Mouse (Mus musculus) heart, embryonic 14.5 days (tissue): ENCODE results near the gene 5730522E02Rik. TPM values are rescaled to one million over a fixed set of nuclear protein-coding genes. Genes with fewer than 3 reads are reported as not detected.

Source experiments
- ATAC-seq: fragments of 200-750 bp; cut with Nextera tagmentation; 2 replicates; pipeline ENCODE4 v1.8.0; 2017; ENCODE audit warnings: low read depth, moderate TSS enrichment; ENCODE audit not compliant: insufficient number of reproducible peaks, insufficient read depth, low FRiP score
- H3K27ac ChIP-seq, 2 experiments: fragments of 200-500 bp in 1 of 2; fragments of 300-500 bp in 1 of 2; sonication (generic) in 1 of 2; replicated peaks in 1 of 2; 2 replicates each; pipeline ENCODE4 v1.5.1; 2012 to 2014; ENCODE audit warnings: low read depth in 2 of 2, low read length in 2 of 2, control low read depth in 1 of 2, mild to moderate bottlenecking in 1 of 2, mixed read lengths in 1 of 2; ENCODE audit not compliant: control insufficient read depth in 1 of 2, insufficient read depth in 1 of 2
- H3K27me3 ChIP-seq: fragments of 300-500 bp; sonication (generic); 2 replicates; pipeline ENCODE4 v1.6.1; 2014; ENCODE audit warnings: mild to moderate bottlenecking, low read length, control low read depth; ENCODE audit not compliant: control insufficient read depth, insufficient read depth
- H3K36me3 ChIP-seq: fragments of 300-500 bp; sonication (generic); 2 replicates; pipeline ENCODE4 v1.6.1; 2014; ENCODE audit warnings: mild to moderate bottlenecking, control low read depth, low read length, mixed read lengths; ENCODE audit not compliant: control insufficient read depth, insufficient read depth
- H3K4me1 ChIP-seq, 2 experiments: fragments of 200-500 bp in 1 of 2; fragments of 300-500 bp in 1 of 2; sonication (generic) in 1 of 2; 2 replicates each; pipeline ENCODE4 v1.6.1; 2012 to 2014; ENCODE audit warnings: low read length in 2 of 2, control low read depth in 1 of 2, mixed read lengths in 1 of 2; ENCODE audit not compliant: control insufficient read depth in 2 of 2, insufficient read depth in 2 of 2
- H3K4me2 ChIP-seq: fragments of 300-500 bp; sonication (generic); 2 replicates; pipeline ENCODE4 v1.6.1; 2014; ENCODE audit warnings: mild to moderate bottlenecking, low read length
- H3K4me3 ChIP-seq, 2 experiments: fragments of 200-500 bp in 1 of 2; fragments of 300-500 bp in 1 of 2; sonication (generic) in 1 of 2; 2 replicates each; pipeline ENCODE4 v1.5.1; 2012 to 2014; ENCODE audit warnings: low read length in 2 of 2, mild to moderate bottlenecking in 2 of 2, control low read depth in 1 of 2, low read depth in 1 of 2, moderate library complexity in 1 of 2; ENCODE audit not compliant: control insufficient read depth in 1 of 2, insufficient read depth in 1 of 2
- H3K9ac ChIP-seq: fragments of 300-500 bp; sonication (generic); 2 replicates; pipeline ENCODE4 v1.6.1; 2014; ENCODE audit warnings: mild to moderate bottlenecking, low read length
- H3K9me3 ChIP-seq: fragments of 300-500 bp; sonication (generic); 2 replicates; pipeline ENCODE4 v1.6.1; 2016; ENCODE audit warnings: low read length, control low read depth; ENCODE audit not compliant: control insufficient read depth
- WGBS: fragments of 180-500 bp; shearing (Covaris S2); extraction: QIAGEN DNeasy Blood & Tissue Kit; methylation state at CpG from one replicate; pipeline ENCODE4 v1.1.7; 2014; 5-methylcytosine and 5-hydroxymethylcytosine counted together
- polyA plus RNA-seq: library from polyadenylated mRNA; unstranded; fragments of >200 nt; fragmentation: Nextera tagmentation; extraction: Ambion mirVana; gene quantifications from 2 replicates; pipeline ENCODE4 v1.2.1, GENCODE M21; 2014

5730522E02Rik gene
- polyA plus RNA-seq, 1 experiment from 2014 or later: 0.77 TPM

GRCm38 (mm10) chr11:25893906-25894305 is 316.7 kb downstream of the 5730522E02Rik start:
- no peak overlapping the region for H3K4me3 ChIP-seq
- 93% methylated on average over 3 of the region's 3 CpGs for WGBS
- no peaks in the 10 kb centered on the region for H3K27me3 ChIP-seq
- no peaks in the 10 kb centered on the region for H3K36me3 ChIP-seq
- H3K27ac ChIP-seq: no peak overlapping the region
- ATAC-seq: no peak
- no peaks in the 10 kb centered on the region for H3K9me3 ChIP-seq
- no peak overlapping the region for H3K9ac ChIP-seq
- no peak overlapping the region for H3K4me2 ChIP-seq
- H3K4me1 ChIP-seq: no peaks in the 10 kb centered on the region

DNA sequence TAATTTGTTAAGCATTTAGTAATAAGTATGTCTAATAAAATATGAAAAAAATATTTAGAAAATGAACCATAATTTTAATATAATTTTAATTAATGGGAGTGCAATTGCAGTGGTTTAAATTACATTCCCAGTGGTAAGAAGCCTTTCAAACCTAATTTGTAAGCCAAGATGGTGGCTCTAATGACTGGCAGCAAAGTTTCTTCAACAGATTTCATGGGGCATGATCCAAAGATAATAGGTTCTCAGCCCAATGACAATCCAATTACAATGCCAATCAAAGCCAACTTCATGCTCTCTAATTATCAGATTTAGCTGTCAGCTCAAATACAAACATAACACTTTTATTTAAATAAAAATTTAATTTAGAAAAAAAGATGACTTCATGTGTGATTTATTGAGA is 337.6 kb downstream of the 5730522E02Rik start:
- Histone ChIP-seq H3K4me1 (no peaks in the 10 kb centered on the region), H3K4me2 (no peak overlapping the region), H3K27me3 (no peaks in the 10 kb centered on the region), H3K27ac (no peak overlapping the region), H3K9ac (no peak overlapping the region), H3K36me3 (no peaks in the 10 kb centered on the region), H3K9me3 (no peaks in the 10 kb centered on the region), H3K4me3 (no peak overlapping the region)
- no peak for ATAC-seq

- no peak overlapping the region for H3K9ac ChIP-seq
- WGBS: 60% methylated on average over 4 of the region's 4 CpGs
Observed at GRCm38 (mm10) chr11:25872317-25872716, 338.2 kb downstream of the 5730522E02Rik start.

GRCm38 (mm10) chr11:25866292-25866691 is 344.3 kb downstream of the 5730522E02Rik start:
- H3K4me1 ChIP-seq: no peaks in the 10 kb centered on the region
- ATAC-seq: no peak
- no peak overlapping the region for H3K4me3 ChIP-seq
- no peaks in the 10 kb centered on the region for H3K27me3 ChIP-seq
- no peaks in the 10 kb centered on the region for H3K36me3 ChIP-seq
- 66% methylated on average over 2 of the region's 2 CpGs for WGBS
- no peaks in the 10 kb centered on the region for H3K9me3 ChIP-seq
- no peak overlapping the region for H3K9ac ChIP-seq
- H3K4me2 ChIP-seq: no peak overlapping the region
- H3K27ac ChIP-seq: no peak overlapping the region

More at GRCm38 (mm10) chr11:25872317-25872716, 338.2 kb downstream of the 5730522E02Rik start:
- Histone ChIP-seq H3K4me2 (no peak overlapping the region), H3K9me3 (no peaks in the 10 kb centered on the region), H3K4me1 (no peaks in the 10 kb centered on the region), H3K4me3 (no peak overlapping the region), H3K27ac (no peak overlapping the region), H3K36me3 (no peaks in the 10 kb centered on the region), H3K27me3 (no peaks in the 10 kb centered on the region)
- ATAC-seq: no peak

GRCm38 (mm10) chr11:25862686-25863085 is 347.9 kb downstream of the 5730522E02Rik start:
- Histone ChIP-seq H3K27me3 (no peaks in the 10 kb centered on the region), H3K4me2 (peak overlapping the region; percentile 46), H3K9ac (no peak overlapping the region), H3K27ac (no peak overlapping the region), H3K4me3 (no peak overlapping the region), H3K4me1 (no peaks in the 10 kb centered on the region), H3K9me3 (no peaks in the 10 kb centered on the region), H3K36me3 (no peaks in the 10 kb centered on the region)
- no peak for ATAC-seq
- 12% methylated on average over 9 of the region's 9 CpGs for WGBS

DNA sequence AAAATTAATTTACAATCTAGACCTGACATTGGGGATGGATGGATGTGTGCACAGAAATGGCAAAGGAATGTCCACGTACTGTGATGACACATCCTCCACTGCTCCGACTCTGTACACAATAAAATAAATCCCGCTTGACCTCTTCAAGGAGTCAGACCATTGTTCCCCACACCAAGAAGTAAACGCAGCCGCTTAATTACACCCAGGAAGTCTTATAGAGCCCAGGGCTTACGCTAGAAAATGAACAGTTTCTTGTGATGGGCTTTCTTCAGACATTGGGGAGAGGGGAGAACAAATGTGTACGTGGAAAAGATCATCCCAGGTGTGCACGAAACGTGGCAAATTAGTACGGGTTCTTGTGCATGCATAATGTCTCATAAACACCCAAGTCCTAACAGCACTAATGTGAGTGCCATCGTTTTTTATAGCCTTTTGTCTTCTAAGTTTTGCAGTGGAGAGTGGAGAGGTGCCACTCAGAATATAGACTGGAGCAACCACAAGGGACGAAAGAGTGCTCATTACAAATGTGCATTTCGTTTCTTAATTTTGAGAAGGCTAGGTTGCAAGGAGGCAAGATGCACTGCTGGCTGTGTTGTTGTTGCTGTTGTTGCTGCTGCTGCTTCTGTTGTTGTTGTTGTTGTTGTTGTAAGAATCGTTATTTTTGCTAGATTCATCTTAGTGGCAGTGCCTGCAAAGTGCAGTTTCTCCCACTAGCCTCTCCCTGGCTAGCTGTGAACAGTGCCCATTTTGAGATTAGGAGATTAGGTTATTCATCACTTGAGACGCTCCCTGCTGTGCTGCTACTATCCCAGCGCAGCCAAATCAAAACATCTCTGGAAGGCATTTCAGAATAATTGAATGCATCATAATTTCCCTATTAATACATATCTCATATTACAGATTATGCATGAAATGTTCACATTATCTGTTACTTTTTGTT is 353.7 kb downstream of the 5730522E02Rik start:
- Histone ChIP-seq H3K4me2 (no peak overlapping the region), H3K9ac (no peak overlapping the region), H3K9me3 (no peaks in the 10 kb centered on the region), H3K4me1 (no peaks in the 10 kb centered on the region), H3K27me3 (no peaks in the 10 kb centered on the region), H3K27ac (no peak overlapping the region), H3K4me3 (no peak overlapping the region), H3K36me3 (no peaks in the 10 kb centered on the region)
- 63% methylated on average over 16 of the region's 16 CpGs for WGBS
- ATAC-seq: no peak

DNA sequence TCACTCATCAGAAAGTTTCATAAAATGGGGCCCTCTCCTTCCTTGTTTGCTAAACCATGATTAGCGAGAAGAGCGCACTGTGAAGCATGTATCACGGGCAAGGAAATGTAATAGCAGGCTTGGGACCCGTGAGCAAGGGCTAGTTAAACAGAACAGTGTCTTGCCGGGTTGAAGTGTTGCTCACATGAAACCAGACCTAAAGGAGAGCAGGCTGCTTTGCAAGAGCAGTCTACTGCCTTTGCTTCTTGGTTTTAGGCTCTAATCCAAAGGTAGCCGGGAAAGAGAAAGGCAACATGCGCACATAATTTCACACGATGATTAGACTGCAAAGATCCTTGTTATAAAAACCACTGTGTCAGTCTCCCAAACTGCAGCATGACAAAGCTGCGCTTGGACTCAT is 354.8 kb downstream of the 5730522E02Rik start:
- Histone ChIP-seq H3K9me3 (no peaks in the 10 kb centered on the region), H3K4me2 (no peak overlapping the region), H3K4me3 (no peak overlapping the region), H3K27ac (no peak overlapping the region), H3K4me1 (no peaks in the 10 kb centered on the region), H3K27me3 (no peaks in the 10 kb centered on the region), H3K36me3 (no peaks in the 10 kb centered on the region), H3K9ac (no peak overlapping the region)
- no peak for ATAC-seq
- 73% methylated on average over 9 of the region's 9 CpGs for WGBS

DNA sequence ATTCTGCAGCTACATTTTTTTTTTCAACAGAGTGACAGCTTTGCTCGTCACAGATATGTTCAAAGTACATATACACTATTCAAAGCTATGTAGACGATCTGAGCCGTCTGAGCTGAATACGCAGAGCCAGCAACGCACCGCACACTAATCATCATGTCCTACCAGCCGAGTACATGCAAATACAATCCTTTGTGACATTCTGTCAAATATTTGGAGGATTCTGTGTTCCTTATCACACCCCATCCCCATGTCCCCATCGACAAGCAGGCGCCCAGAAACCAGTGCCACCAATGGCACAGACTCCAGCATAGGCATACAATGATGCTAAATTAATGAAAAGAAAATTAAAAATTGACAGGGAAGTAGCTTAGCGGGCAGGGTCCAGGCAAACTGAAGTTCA is 356.3 kb downstream of the 5730522E02Rik start:
- WGBS: 83% methylated on average over 10 of the region's 10 CpGs
- Histone ChIP-seq H3K4me1 (no peaks in the 10 kb centered on the region), H3K4me3 (no peak overlapping the region), H3K27ac (no peak overlapping the region), H3K9me3 (no peaks in the 10 kb centered on the region), H3K27me3 (no peaks in the 10 kb centered on the region), H3K9ac (no peak overlapping the region), H3K36me3 (no peaks in the 10 kb centered on the region), H3K4me2 (no peak overlapping the region)
- no peak for ATAC-seq
